Mouse (Mus musculus) neural tube, embryonic 15.5 days (tissue): ENCODE results near the gene Rsph6a. TPM values are rescaled to one million over a fixed set of nuclear protein-coding genes. Genes with fewer than 3 reads are reported as not detected.

Experiments
- ATAC-seq: fragments of 200-750 bp; cut with Nextera tagmentation; 2 replicates; pipeline ENCODE4 v1.8.0; 2017; ENCODE audit warnings: mild to moderate bottlenecking, moderate TSS enrichment, moderate library complexity; ENCODE audit not compliant: low FRiP score
- H3K27ac ChIP-seq: fragments of 300-500 bp; sonication (generic); replicated peaks from 2 replicates; pipeline ENCODE4 v1.5.1; 2015; ENCODE audit warnings: mild to moderate bottlenecking, inconsistent platforms
- H3K27me3 ChIP-seq: fragments of 300-500 bp; sonication (generic); replicated peaks from 2 replicates; pipeline ENCODE4 v1.6.1; 2015; ENCODE audit warnings: inconsistent platforms
- H3K36me3 ChIP-seq: fragments of 300-500 bp; sonication (generic); 2 replicates; pipeline ENCODE4 v1.6.1; 2015; ENCODE audit warnings: inconsistent platforms
- H3K4me1 ChIP-seq: fragments of 300-500 bp; sonication (generic); 2 replicates; pipeline ENCODE4 v1.6.1; 2015; ENCODE audit warnings: inconsistent platforms
- H3K4me2 ChIP-seq: fragments of 300-500 bp; sonication (generic); 2 replicates; pipeline ENCODE4 v1.6.1; 2015; ENCODE audit warnings: inconsistent platforms, mild to moderate bottlenecking, moderate library complexity
- H3K4me3 ChIP-seq: fragments of 300-500 bp; sonication (generic); replicated peaks from 2 replicates; pipeline ENCODE4 v1.5.1; 2015; ENCODE audit warnings: mild to moderate bottlenecking, inconsistent platforms
- H3K9ac ChIP-seq: fragments of 300-500 bp; sonication (generic); replicated peaks from 2 replicates; pipeline ENCODE4 v1.6.1; 2015; ENCODE audit warnings: mild to moderate bottlenecking, inconsistent platforms
- H3K9me3 ChIP-seq: fragments of 300-500 bp; sonication (generic); replicated peaks from 2 replicates; pipeline ENCODE4 v1.6.1; 2016; ENCODE audit warnings: inconsistent platforms
- WGBS: fragments of 180-500 bp; shearing (Covaris S2); methylation state at CpG from one replicate; pipeline ENCODE4 v1.1.7; 2015; ENCODE audit warnings: mixed read lengths; 5-methylcytosine and 5-hydroxymethylcytosine counted together
- polyA plus RNA-seq: library from polyadenylated mRNA; unstranded; fragments of >200 nt; fragmentation: Nextera tagmentation; extraction: Ambion mirVana; gene quantifications from 2 replicates; pipeline ENCODE4 v1.2.1, GENCODE M21; 2015

Gene Rsph6a
- polyA plus RNA-seq, 1 experiment from 2014 or later: 0.24 TPM

- Histone ChIP-seq H3K4me3 (peak overlapping the region; percentile 54), H3K4me1 (peaks cover 58% of the 10 kb centered on the region), H3K27ac (peak overlapping the region; percentile 86), H3K9ac (peak overlapping the region; percentile 42), H3K9me3 (no peaks in the 10 kb centered on the region), H3K36me3 (peaks cover 12% of the 10 kb centered on the region), H3K27me3 (peaks cover 42% of the 10 kb centered on the region), H3K4me2 (peak overlapping the region; percentile 98)
- ATAC-seq: 0 out of 2 replicates have a peak, but pooled peaks have one; percentile 3
- WGBS: under 1% methylated on average over 79 of the region's 87 CpGs
Observed at GRCm38 (mm10) chr7:19094826-19095750, 40.6 kb downstream of the Rsph6a start.

DNA sequence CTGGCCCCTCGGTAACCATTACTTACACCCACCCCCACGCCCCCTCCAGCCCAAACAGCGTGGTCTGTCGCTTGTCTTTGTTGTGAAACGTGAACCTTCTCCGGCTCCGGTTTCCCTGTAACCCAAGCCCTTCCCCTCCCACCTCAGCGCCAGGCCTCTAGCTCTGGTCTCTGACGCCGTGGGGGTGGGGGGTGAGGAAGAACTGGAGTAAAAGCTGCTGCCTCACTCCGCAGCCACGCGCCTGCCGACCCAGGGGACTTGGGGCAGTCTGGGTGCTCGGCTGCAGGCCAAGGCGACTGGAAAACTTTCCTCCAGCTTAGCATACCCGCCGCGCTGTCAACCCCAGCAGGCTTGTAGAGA lies 41.2 kb downstream of the Rsph6a start:
- Histone ChIP-seq H3K9ac (peak overlapping the region; percentile 42), H3K27ac (peak overlapping the region; percentile 18; the same call in 1 of the 2 replicates), H3K4me3 (peak overlapping the region; percentile 54), H3K4me2 (peak overlapping the region; percentile 98), H3K36me3 (peaks cover 10% of the 10 kb centered on the region; the same call in 1 of the 2 replicates), H3K9me3 (no peaks in the 10 kb centered on the region), H3K4me1 (peaks cover 58% of the 10 kb centered on the region), H3K27me3 (peaks cover 37% of the 10 kb centered on the region)
- no peak for ATAC-seq
- 2% methylated on average over 19 of the region's 19 CpGs for WGBS

DNA sequence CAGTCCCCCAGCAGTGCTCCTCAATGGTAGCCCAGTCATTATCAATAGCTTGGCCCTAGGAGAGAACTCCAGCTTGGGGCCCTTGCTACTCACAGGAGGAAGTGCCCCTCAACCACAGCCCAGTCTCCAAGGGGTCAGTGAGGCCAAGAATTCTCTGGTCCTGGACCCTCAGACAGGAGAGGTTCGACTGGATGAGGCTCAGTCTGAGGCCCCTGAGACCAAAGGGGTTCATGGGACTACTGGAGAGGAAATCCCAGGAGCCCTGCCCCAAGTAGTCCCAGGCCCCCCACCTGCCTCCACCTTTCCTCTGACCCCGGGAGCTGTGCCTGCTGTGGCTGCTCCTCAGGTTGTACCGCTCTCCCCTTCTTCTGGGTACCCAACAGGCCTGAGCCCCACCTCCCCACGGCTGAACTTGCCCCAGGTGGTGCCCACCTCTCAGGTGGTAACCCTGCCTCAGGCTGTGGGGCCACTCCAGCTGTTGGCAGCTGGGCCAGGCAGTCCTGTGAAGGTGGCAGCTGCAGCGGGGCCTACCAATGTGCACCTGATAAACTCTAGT lies 42.0 kb downstream of the Rsph6a start:
- WGBS: 55% methylated on average over 5 of the region's 5 CpGs
- Histone ChIP-seq H3K27me3 (peaks cover 29% of the 10 kb centered on the region), H3K4me3 (peak overlapping the region; percentile 54), H3K27ac (0 out of 2 replicates have a peak overlapping the region, but pooled peaks have one; percentile 18), H3K9ac (no peak overlapping the region), H3K36me3 (peaks cover 4% of the 10 kb centered on the region; the same call in 1 of the 2 replicates), H3K9me3 (no peaks in the 10 kb centered on the region), H3K4me1 (peaks cover 58% of the 10 kb centered on the region), H3K4me2 (peak overlapping the region; percentile 98)
- ATAC-seq: no peak

GRCm38 (mm10) chr7:19097217-19097616 lies 42.7 kb downstream of the Rsph6a start:
- Histone ChIP-seq H3K4me2 (no peak overlapping the region), H3K9ac (no peak overlapping the region), H3K4me1 (peaks cover 52% of the 10 kb centered on the region), H3K4me3 (no peak overlapping the region), H3K9me3 (no peaks in the 10 kb centered on the region), H3K27ac (no peak overlapping the region), H3K27me3 (peaks cover 25% of the 10 kb centered on the region), H3K36me3 (no peaks in the 10 kb centered on the region; the same call in 1 of the 2 replicates)
- 70% methylated on average over 2 of the region's 2 CpGs for WGBS
- ATAC-seq: no peak

DNA sequence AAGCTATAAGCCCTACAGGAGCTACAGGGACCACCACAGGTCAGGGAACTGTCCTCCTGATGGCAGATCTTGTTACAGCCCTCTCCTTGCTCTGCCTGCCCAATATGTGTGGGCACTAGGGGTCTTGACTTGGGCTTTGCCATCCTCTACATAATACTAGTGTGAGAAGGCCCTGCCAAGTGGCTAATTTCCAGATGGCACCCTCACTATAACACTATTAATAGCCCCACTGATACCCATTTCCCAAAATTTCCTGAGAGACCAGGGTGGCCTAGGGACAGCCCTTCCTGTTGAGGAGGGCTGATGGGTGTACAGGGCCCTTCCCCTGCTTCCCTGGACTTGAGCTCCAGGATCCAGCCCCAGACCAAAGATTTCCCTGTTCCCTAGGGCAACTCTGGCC lies 43.4 kb downstream of the Rsph6a start:
- no peak overlapping the region for H3K9ac ChIP-seq
- H3K4me1 ChIP-seq: peaks cover 45% of the 10 kb centered on the region

DNA sequence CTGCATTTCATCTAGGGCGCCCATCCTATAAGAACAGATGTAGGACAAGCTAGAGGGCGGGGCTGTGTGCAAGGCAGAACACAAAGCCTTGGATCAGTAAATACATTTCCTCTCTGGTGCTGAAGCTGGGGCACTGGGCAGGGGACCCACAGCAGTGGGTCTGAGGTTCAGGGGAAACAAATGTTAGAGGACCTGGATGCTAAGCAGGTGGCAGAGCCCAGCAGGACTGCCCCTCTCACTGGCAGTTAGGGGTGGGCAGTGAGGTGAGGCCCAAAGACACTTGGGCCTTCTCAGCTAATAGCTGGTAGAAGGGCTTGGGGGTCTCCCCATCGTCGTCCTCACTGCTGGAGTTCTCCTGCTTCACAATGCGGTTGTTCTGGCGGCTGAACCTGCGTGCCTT lies 44.3 kb downstream of the Rsph6a start:
- 72% methylated on average over 7 of the region's 7 CpGs for WGBS
- no peak overlapping the region for H3K9ac ChIP-seq

More for the DNA sequence above, 43.4 kb downstream of the Rsph6a start:
- no peak overlapping the region for H3K27ac ChIP-seq
- ATAC-seq: no peak
- no peak overlapping the region for H3K4me3 ChIP-seq
- H3K9me3 ChIP-seq: no peaks in the 10 kb centered on the region
- H3K4me2 ChIP-seq: no peak overlapping the region
- H3K27me3 ChIP-seq: peaks cover 25% of the 10 kb centered on the region
- H3K36me3 ChIP-seq: peaks cover 6% of the 10 kb centered on the region; the same call in 1 of the 2 replicates

GRCm38 (mm10) chr7:19100290-19100689 lies 45.8 kb downstream of the Rsph6a start:
- Histone ChIP-seq H3K27ac (no peak overlapping the region), H3K36me3 (peaks cover 9% of the 10 kb centered on the region), H3K9ac (no peak overlapping the region), H3K9me3 (no peaks in the 10 kb centered on the region), H3K4me1 (peaks cover 21% of the 10 kb centered on the region), H3K4me2 (no peak overlapping the region), H3K4me3 (no peak overlapping the region), H3K27me3 (peaks cover 10% of the 10 kb centered on the region; the same call in 1 of the 2 replicates)
- no peak for ATAC-seq
- 89% methylated on average over 1 of the region's 1 CpGs for WGBS

More for the DNA sequence above, 44.3 kb downstream of the Rsph6a start:
- peaks cover 36% of the 10 kb centered on the region for H3K4me1 ChIP-seq
- H3K36me3 ChIP-seq: peaks cover 6% of the 10 kb centered on the region; the same call in 1 of the 2 replicates
- no peak overlapping the region for H3K4me2 ChIP-seq
- H3K9me3 ChIP-seq: no peaks in the 10 kb centered on the region
- H3K4me3 ChIP-seq: no peak overlapping the region
- peaks cover 20% of the 10 kb centered on the region for H3K27me3 ChIP-seq
- no peak for ATAC-seq
- no peak overlapping the region for H3K27ac ChIP-seq

- Histone ChIP-seq H3K4me3 (no peak overlapping the region), H3K4me1 (no peaks in the 10 kb centered on the region), H3K9ac (no peak overlapping the region), H3K9me3 (no peaks in the 10 kb centered on the region), H3K27ac (no peak overlapping the region), H3K27me3 (no peaks in the 10 kb centered on the region), H3K4me2 (no peak overlapping the region), H3K36me3 (peaks cover 9% of the 10 kb centered on the region)
- ATAC-seq: no peak
Observed at GRCm38 (mm10) chr7:19103741-19104140, 49.3 kb downstream of the Rsph6a start.

DNA sequence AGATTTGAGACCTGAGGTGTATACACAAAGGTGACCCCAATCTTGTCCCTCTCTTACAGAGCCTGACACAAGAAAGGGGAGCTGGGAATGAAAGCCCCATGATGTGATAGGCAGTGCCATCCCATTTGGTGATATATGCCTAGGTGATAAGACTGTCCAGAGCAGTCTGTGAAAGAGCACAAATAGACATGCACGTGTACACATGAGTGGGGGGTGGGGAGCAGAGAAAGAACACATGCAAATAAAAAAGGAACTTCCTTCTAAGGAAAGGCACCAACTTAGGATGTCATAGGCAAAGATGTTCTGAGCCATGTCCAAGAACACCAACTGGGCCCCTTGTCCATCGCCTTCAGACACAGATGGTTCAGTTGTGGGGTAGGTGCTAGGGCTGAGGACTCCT lies 50.0 kb downstream of the Rsph6a start:
- Histone ChIP-seq H3K27me3 (no peaks in the 10 kb centered on the region), H3K9me3 (no peaks in the 10 kb centered on the region), H3K9ac (no peak overlapping the region), H3K4me2 (no peak overlapping the region), H3K4me3 (no peak overlapping the region), H3K27ac (no peak overlapping the region), H3K36me3 (peaks cover 9% of the 10 kb centered on the region), H3K4me1 (no peaks in the 10 kb centered on the region)
- ATAC-seq: no peak
- WGBS: 82% methylated on average over 2 of the region's 2 CpGs

DNA sequence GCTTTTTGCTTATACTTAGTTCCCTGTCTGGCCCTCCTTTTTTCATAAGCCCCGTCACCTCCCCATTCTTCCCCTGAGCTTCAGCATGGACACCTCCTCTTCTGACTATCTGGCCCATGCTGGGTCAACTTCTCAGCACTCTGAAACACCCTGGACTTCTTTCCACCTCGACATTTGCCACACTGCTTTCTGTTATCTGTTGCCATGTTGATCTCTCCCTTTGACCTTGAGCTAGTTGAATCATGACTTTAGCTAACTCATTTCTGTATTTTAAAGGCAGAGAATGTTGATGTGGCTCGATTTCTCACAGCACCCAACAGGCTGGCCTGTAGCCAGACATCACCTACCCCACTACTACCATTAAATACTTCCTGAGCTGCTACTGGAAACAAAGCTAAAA lies 52.9 kb downstream of the Rsph6a start:
- no peaks in the 10 kb centered on the region for H3K4me1 ChIP-seq
- H3K9ac ChIP-seq: no peak overlapping the region
- no peak overlapping the region for H3K4me2 ChIP-seq
- H3K4me3 ChIP-seq: no peak overlapping the region
- WGBS: 71% methylated on average over 3 of the region's 3 CpGs
- no peaks in the 10 kb centered on the region for H3K9me3 ChIP-seq
- peaks cover 7% of the 10 kb centered on the region for H3K36me3 ChIP-seq
- H3K27ac ChIP-seq: no peak overlapping the region
- no peak for ATAC-seq
- 0 out of 2 replicates have a peak, but pooled peaks cover under 1% of the 10 kb centered on the region for H3K27me3 ChIP-seq

GRCm38 (mm10) chr7:19109565-19109964 lies 55.1 kb downstream of the Rsph6a start:
- H3K27ac ChIP-seq: no peak overlapping the region
- 97% methylated on average over 1 of the region's 1 CpGs for WGBS
- H3K4me2 ChIP-seq: no peak overlapping the region
- no peaks in the 10 kb centered on the region for H3K9me3 ChIP-seq
- H3K27me3 ChIP-seq: 0 out of 2 replicates have a peak, but pooled peaks cover 5% of the 10 kb centered on the region
- ATAC-seq: no peak
- no peak overlapping the region for H3K9ac ChIP-seq
- H3K4me1 ChIP-seq: no peaks in the 10 kb centered on the region
- H3K4me3 ChIP-seq: no peak overlapping the region
- H3K36me3 ChIP-seq: no peaks in the 10 kb centered on the region; the same call in 1 of the 2 replicates
